Mouse (Mus musculus): ENCODE measurements around the gene Pkhd1. TPM values are rescaled to one million over a fixed set of nuclear protein-coding genes. Genes with fewer than 3 reads are reported as not detected.
"Not testable (repeated sequence)": the region's sequence is repeated elsewhere in the genome, so short reads cannot be mapped to it uniquely, and the experiment has no call there.

Gene Pkhd1
- total RNA-seq, 2 experiments from 2014 or later: 0.02 to 0.05 TPM

- DNase-seq (ENCODE audit: extremely low spot score in 1 of 2, low spot score in 1 of 2): peak; percentile 51 to 72
Observed at GRCm38 (mm10) chr1:20513364-20514084, 104.3 kb downstream of the Pkhd1 start.

GRCm38 (mm10) chr1:20498965-20499364 lies 118.9 kb downstream of the Pkhd1 start:
- DNase-seq (ENCODE audit: extremely low spot score in 1 of 2, low spot score in 1 of 2): no peak

GRCm38 (mm10) chr1:20486087-20486486 lies 131.8 kb downstream of the Pkhd1 start:
- no peak for DNase-seq (ENCODE audit: extremely low spot score in 1 of 2, low spot score in 1 of 2)

GRCm38 (mm10) chr1:20481843-20482242 lies 136.0 kb downstream of the Pkhd1 start:
- no peak for DNase-seq (ENCODE audit: extremely low spot score in 1 of 2, low spot score in 1 of 2)

GRCm38 (mm10) chr1:20478695-20479094 lies 139.2 kb downstream of the Pkhd1 start:
- no peak for DNase-seq (ENCODE audit: extremely low spot score in 1 of 2, low spot score in 1 of 2)

- no peak for DNase-seq (ENCODE audit: extremely low spot score in 1 of 2, low spot score in 1 of 2)
Observed at GRCm38 (mm10) chr1:20478266-20478659, 139.6 kb downstream of the Pkhd1 start.

- DNase-seq (ENCODE audit: extremely low spot score in 1 of 2, low spot score in 1 of 2): peak; percentile 6 to 23
Observed at GRCm38 (mm10) chr1:20477561-20478265, 140.2 kb downstream of the Pkhd1 start.

- DNase-seq (ENCODE audit: extremely low spot score in 1 of 2, low spot score in 1 of 2): no peak
Observed at GRCm38 (mm10) chr1:20470770-20471169, 147.1 kb downstream of the Pkhd1 start.

GRCm38 (mm10) chr1:20470317-20470716 lies 147.5 kb downstream of the Pkhd1 start:
- no peak for DNase-seq (ENCODE audit: extremely low spot score in 1 of 2, low spot score in 1 of 2)

GRCm38 (mm10) chr1:20466481-20466880 lies 151.4 kb downstream of the Pkhd1 start:
- DNase-seq (ENCODE audit: extremely low spot score in 1 of 2, low spot score in 1 of 2): no peak

- no peak for DNase-seq (ENCODE audit: extremely low spot score in 1 of 2, low spot score in 1 of 2)
Observed at GRCm38 (mm10) chr1:20454621-20455020, 163.2 kb downstream of the Pkhd1 start.

GRCm38 (mm10) chr1:20450074-20450473 lies 167.8 kb downstream of the Pkhd1 start:
- peak; percentile 20 to 64 for DNase-seq (ENCODE audit: extremely low spot score in 1 of 2, low spot score in 1 of 2)

GRCm38 (mm10) chr1:20432026-20432425 lies 185.8 kb downstream of the Pkhd1 start:
- not testable (repeated sequence) for DNase-seq (ENCODE audit: extremely low spot score in 1 of 2, low spot score in 1 of 2)

GRCm38 (mm10) chr1:20429056-20429394 lies 188.8 kb downstream of the Pkhd1 start:
- DNase-seq (ENCODE audit: extremely low spot score in 1 of 2, low spot score in 1 of 2): no peak

GRCm38 (mm10) chr1:20428370-20429055 lies 189.4 kb downstream of the Pkhd1 start:
- no peak for DNase-seq (ENCODE audit: extremely low spot score in 1 of 2, low spot score in 1 of 2)

- no peak for DNase-seq (ENCODE audit: extremely low spot score in 1 of 2, low spot score in 1 of 2)
Observed at GRCm38 (mm10) chr1:20409411-20409967, 208.4 kb downstream of the Pkhd1 start.

- DNase-seq (ENCODE audit: extremely low spot score in 1 of 2, low spot score in 1 of 2): no peak
Observed at GRCm38 (mm10) chr1:20398319-20398718, 219.5 kb downstream of the Pkhd1 start.

- DNase-seq (ENCODE audit: extremely low spot score in 1 of 2, low spot score in 1 of 2): no peak
Observed at GRCm38 (mm10) chr1:20364437-20364836, 253.4 kb downstream of the Pkhd1 start.

- DNase-seq (ENCODE audit: extremely low spot score in 1 of 2, low spot score in 1 of 2): no peak
Observed at GRCm38 (mm10) chr1:20344651-20345050, 273.2 kb downstream of the Pkhd1 start.

GRCm38 (mm10) chr1:20311485-20311884 lies 306.4 kb downstream of the Pkhd1 start:
- DNase-seq (ENCODE audit: extremely low spot score in 1 of 2, low spot score in 1 of 2): peak; percentile 17 to 72

GRCm38 (mm10) chr1:20310925-20311324 lies 306.9 kb downstream of the Pkhd1 start:
- DNase-seq (ENCODE audit: extremely low spot score in 1 of 2, low spot score in 1 of 2): no peak

Data from layer of hippocampus, postnatal 25 days (tissue).